Mouse (Mus musculus) NIH3T3 (cell line): ENCODE results near the gene Arf3.
A peak's percentile ranks its signal among the peaks of the same experiment; 100 is the strongest.
"Not testable (repeated sequence)": the region's sequence is repeated elsewhere in the genome, so short reads cannot be mapped to it uniquely, and the experiment has no call there.

ENCODE experiments used
- DNase-seq: peaks from one replicate; pipeline ENCODE4 v3.0.0-alpha.2; 2012; ENCODE audit warnings: low read depth

The Arf3 gene

GRCm38 (mm10) chr15:98762670-98763529 lies at the start of gene Arf3:
Gene Arf3, minus strand, starts transcription at chr15:98763214.
- peak; percentile 97 for DNase-seq

GRCm38 (mm10) chr15:98810212-98810611 lies 47.2 kb upstream of the Arf3 start:
- not testable (repeated sequence) for DNase-seq

- no peak for DNase-seq
These were observed 46.4 kb upstream of the Arf3 start, which contains the start of gene Ddn for GRCm38 (mm10) chr15:98809390-98809789. Gene Ddn, minus strand, starts transcription at chr15:98809490.

- DNase-seq = no peak
These were observed 45.7 kb upstream of the Arf3 start for GRCm38 (mm10) chr15:98808651-98809134.

- DNase-seq = peak; percentile 79
These were observed 45.1 kb upstream of the Arf3 start for GRCm38 (mm10) chr15:98807895-98808650.

GRCm38 (mm10) chr15:98806809-98807770 lies 44.1 kb upstream of the Arf3 start:
- DNase-seq = no peak

- DNase-seq = no peak
These were observed 43.2 kb upstream of the Arf3 start for GRCm38 (mm10) chr15:98806071-98806808.

GRCm38 (mm10) chr15:98805324-98806040 lies 42.5 kb upstream of the Arf3 start:
- DNase-seq = peak; percentile 80

- peak; percentile 91 for DNase-seq
These were observed 41.0 kb upstream of the Arf3 start for GRCm38 (mm10) chr15:98804054-98804453.

- DNase-seq = no peak
These were observed 39.9 kb upstream of the Arf3 start for GRCm38 (mm10) chr15:98802926-98803325.

- DNase-seq = peak; percentile 94
These were observed 36.4 kb upstream of the Arf3 start for GRCm38 (mm10) chr15:98799396-98799795.

GRCm38 (mm10) chr15:98798903-98799302 lies 35.9 kb upstream of the Arf3 start:
- DNase-seq = no peak

GRCm38 (mm10) chr15:98797835-98798492 lies 35.0 kb upstream of the Arf3 start:
- DNase-seq = no peak

- peak; percentile 53 for DNase-seq
These were observed 34.0 kb upstream of the Arf3 start for GRCm38 (mm10) chr15:98796803-98797595.

- no peak for DNase-seq
These were observed 30.2 kb upstream of the Arf3 start for GRCm38 (mm10) chr15:98793141-98793698.

GRCm38 (mm10) chr15:98792233-98793020 lies 29.4 kb upstream of the Arf3 start:
- no peak for DNase-seq

- DNase-seq = no peak
These were observed 28.8 kb upstream of the Arf3 start for GRCm38 (mm10) chr15:98791771-98792170.

- no peak for DNase-seq
These were observed 28.2 kb upstream of the Arf3 start for GRCm38 (mm10) chr15:98791221-98791620.
